Mouse (Mus musculus) hindbrain, embryonic 13.5 days (tissue): ENCODE measurements around the gene Mxd1. TPM values are rescaled to one million over a fixed set of nuclear protein-coding genes. Genes with fewer than 3 reads are reported as not detected.

Experiments used
- ATAC-seq: fragments of 200-750 bp; cut with Nextera tagmentation; 2 replicates; pipeline ENCODE4 v1.8.0; 2017; ENCODE audit warnings: moderate TSS enrichment; ENCODE audit not compliant: low FRiP score
- H3K27ac ChIP-seq: fragments of 300-500 bp; sonication (generic); 2 replicates; pipeline ENCODE4 v1.5.1; 2015; ENCODE audit warnings: inconsistent platforms, mild to moderate bottlenecking, moderate library complexity
- H3K27me3 ChIP-seq: fragments of 300-500 bp; sonication (generic); 2 replicates; pipeline ENCODE4 v1.6.1; 2015; ENCODE audit warnings: mild to moderate bottlenecking, inconsistent platforms
- H3K36me3 ChIP-seq: fragments of 300-500 bp; sonication (generic); 2 replicates; pipeline ENCODE4 v1.6.1; 2015; ENCODE audit warnings: mild to moderate bottlenecking, inconsistent platforms
- H3K4me1 ChIP-seq: fragments of 300-500 bp; sonication (generic); replicated peaks from 2 replicates; pipeline ENCODE4 v1.6.1; 2015; ENCODE audit warnings: inconsistent platforms
- H3K4me2 ChIP-seq: fragments of 300-500 bp; sonication (generic); 2 replicates; pipeline ENCODE4 v1.6.1; 2015; ENCODE audit warnings: inconsistent platforms, mild to moderate bottlenecking, moderate library complexity
- H3K4me3 ChIP-seq: fragments of 300-500 bp; sonication (generic); 2 replicates; pipeline ENCODE4 v1.5.1; 2015; ENCODE audit warnings: mild to moderate bottlenecking, inconsistent platforms
- H3K9ac ChIP-seq: fragments of 300-500 bp; sonication (generic); 2 replicates; pipeline ENCODE4 v1.6.1; 2015; ENCODE audit warnings: mild to moderate bottlenecking, inconsistent platforms
- H3K9me3 ChIP-seq: fragments of 300-500 bp; sonication (generic); 2 replicates; pipeline ENCODE4 v1.6.1; 2016; ENCODE audit warnings: inconsistent platforms
- WGBS: fragments of 180-500 bp; shearing (Covaris S2); methylation state at CpG from one replicate; pipeline ENCODE4 v1.1.7; 2015; 5-methylcytosine and 5-hydroxymethylcytosine counted together
- polyA plus RNA-seq: library from polyadenylated mRNA; unstranded; fragments of >200 nt; fragmentation: Nextera tagmentation; extraction: Ambion mirVana; gene quantifications from 2 replicates; pipeline ENCODE4 v1.2.1, GENCODE M21; 2015

The Mxd1 gene
- 23.3 and 24.9 TPM in 2 replicates for polyA plus RNA-seq

- 1% methylated on average over 51 of the region's 76 CpGs for WGBS
- peak within 1 kb of the TSS; percentile 90 for H3K4me2 ChIP-seq
- peaks cover 35% of the 10 kb centered on the region for H3K4me1 ChIP-seq
- peak within 1 kb of the TSS; percentile 79 for H3K27ac ChIP-seq
- H3K36me3 ChIP-seq, result peaks cover 45% of the 10 kb centered on the region
- ATAC-seq, result no peak; the same call in 1 of the 2 replicates
- H3K9ac ChIP-seq, result peak within 1 kb of the TSS; percentile 95
- no peaks in the 10 kb centered on the region for H3K9me3 ChIP-seq
- H3K4me3 ChIP-seq, result peak within 1 kb of the TSS; percentile 90
- no peaks in the 10 kb centered on the region for H3K27me3 ChIP-seq
Observed at GRCm38 (mm10) chr6:86668580-86669239, at the start of gene Mxd1. TSS of gene Mxd1 (minus strand) at chr6:86669161.

GRCm38 (mm10) chr6:86708072-86708774 is 39.3 kb upstream of the Mxd1 start:
- no peaks in the 10 kb centered on the region for H3K27me3 ChIP-seq
- H3K4me3 ChIP-seq, result no peak overlapping the region
- no peak for ATAC-seq
- no peak overlapping the region for H3K27ac ChIP-seq
- no peak overlapping the region for H3K9ac ChIP-seq
- no peak overlapping the region for H3K4me2 ChIP-seq
- H3K9me3 ChIP-seq, result no peaks in the 10 kb centered on the region
- no peaks in the 10 kb centered on the region for H3K4me1 ChIP-seq
- H3K36me3 ChIP-seq, result peaks cover 81% of the 10 kb centered on the region
- 80% methylated on average over 4 of the region's 4 CpGs for WGBS

GRCm38 (mm10) chr6:86702577-86702976 is 33.6 kb upstream of the Mxd1 start:
- Histone ChIP-seq H3K27ac (no peak overlapping the region), H3K4me2 (no peak overlapping the region), H3K4me3 (no peak overlapping the region), H3K27me3 (no peaks in the 10 kb centered on the region), H3K36me3 (peaks cover 97% of the 10 kb centered on the region), H3K4me1 (no peaks in the 10 kb centered on the region), H3K9me3 (no peaks in the 10 kb centered on the region), H3K9ac (no peak overlapping the region)
- WGBS, result 93% methylated on average over 9 of the region's 9 CpGs
- ATAC-seq, result no peak

GRCm38 (mm10) chr6:86697903-86698302 is 28.9 kb upstream of the Mxd1 start:
- Histone ChIP-seq H3K27ac (no peak overlapping the region), H3K36me3 (peaks cover 83% of the 10 kb centered on the region), H3K9ac (no peak overlapping the region), H3K4me1 (no peaks in the 10 kb centered on the region), H3K4me2 (no peak overlapping the region), H3K27me3 (no peaks in the 10 kb centered on the region), H3K9me3 (no peaks in the 10 kb centered on the region), H3K4me3 (no peak overlapping the region)
- ATAC-seq, result no peak
- WGBS, result 90% methylated on average over 6 of the region's 6 CpGs

GRCm38 (mm10) chr6:86696213-86696612 is 27.3 kb upstream of the Mxd1 start:
- no peaks in the 10 kb centered on the region for H3K4me1 ChIP-seq
- peaks cover 77% of the 10 kb centered on the region for H3K36me3 ChIP-seq
- ATAC-seq, result no peak
- no peak overlapping the region for H3K9ac ChIP-seq
- no peak overlapping the region for H3K4me3 ChIP-seq
- H3K9me3 ChIP-seq, result no peaks in the 10 kb centered on the region
- WGBS, result 91% methylated on average over 10 of the region's 10 CpGs
- H3K27me3 ChIP-seq, result no peaks in the 10 kb centered on the region
- no peak overlapping the region for H3K27ac ChIP-seq
- H3K4me2 ChIP-seq, result no peak overlapping the region

- Histone ChIP-seq H3K27me3 (no peaks in the 10 kb centered on the region), H3K27ac (no peak overlapping the region), H3K4me1 (no peaks in the 10 kb centered on the region), H3K4me2 (no peak overlapping the region), H3K36me3 (peaks cover 77% of the 10 kb centered on the region), H3K9ac (0 out of 2 replicates have a peak overlapping the region, but pooled peaks have one; percentile 43), H3K4me3 (no peak overlapping the region), H3K9me3 (no peaks in the 10 kb centered on the region)
- ATAC-seq, result no peak
Observed at GRCm38 (mm10) chr6:86694465-86694864, 25.5 kb upstream of the Mxd1 start.

GRCm38 (mm10) chr6:86689671-86690070 is 20.7 kb upstream of the Mxd1 start:
- no peak for ATAC-seq
- H3K36me3 ChIP-seq, result peaks cover 56% of the 10 kb centered on the region
- WGBS, result 93% methylated on average over 3 of the region's 3 CpGs

GRCm38 (mm10) chr6:86686971-86687370 is 18.0 kb upstream of the Mxd1 start:
- no peak for ATAC-seq
- 72% methylated on average over 1 of the region's 1 CpGs for WGBS
- H3K4me2 ChIP-seq, result no peak overlapping the region
- H3K4me1 ChIP-seq, result peaks cover 18% of the 10 kb centered on the region
- no peaks in the 10 kb centered on the region for H3K27me3 ChIP-seq
- H3K27ac ChIP-seq, result no peak overlapping the region
- no peaks in the 10 kb centered on the region for H3K9me3 ChIP-seq
- H3K4me3 ChIP-seq, result no peak overlapping the region
- H3K9ac ChIP-seq, result no peak overlapping the region
- H3K36me3 ChIP-seq, result peaks cover 54% of the 10 kb centered on the region

More at GRCm38 (mm10) chr6:86689671-86690070, 20.7 kb upstream of the Mxd1 start:
- no peak overlapping the region for H3K4me3 ChIP-seq
- H3K9ac ChIP-seq, result no peak overlapping the region
- H3K27ac ChIP-seq, result no peak overlapping the region
- H3K27me3 ChIP-seq, result no peaks in the 10 kb centered on the region
- H3K4me2 ChIP-seq, result no peak overlapping the region
- H3K9me3 ChIP-seq, result no peaks in the 10 kb centered on the region
- H3K4me1 ChIP-seq, result peaks cover 2% of the 10 kb centered on the region; the same call in 1 of the 2 replicates

GRCm38 (mm10) chr6:86684655-86685011 is 15.7 kb upstream of the Mxd1 start:
- H3K27ac ChIP-seq, result peak overlapping the region; percentile 60; the same call in 1 of the 2 replicates
- WGBS, result 42% methylated on average over 12 of the region's 12 CpGs
- ATAC-seq, result peak; percentile 32

GRCm38 (mm10) chr6:86683872-86684654 is 15.1 kb upstream of the Mxd1 start, which contains the start of gene Snrnp27:
TSS of gene Snrnp27 (minus strand) at chr6:86684522.
- peaks cover 18% of the 10 kb centered on the region for H3K4me1 ChIP-seq
- H3K4me2 ChIP-seq, result peak within 1 kb of the TSS; percentile 91
- no peaks in the 10 kb centered on the region for H3K27me3 ChIP-seq
- peaks cover 54% of the 10 kb centered on the region for H3K36me3 ChIP-seq
- H3K9ac ChIP-seq, result peak within 1 kb of the TSS; percentile 85
- peak within 1 kb of the TSS; percentile 81 for H3K4me3 ChIP-seq
- no peaks in the 10 kb centered on the region for H3K9me3 ChIP-seq
- peak within 1 kb of the TSS; percentile 71 for H3K27ac ChIP-seq
- 3% methylated on average over 34 of the region's 36 CpGs for WGBS
- peak; percentile 89 for ATAC-seq

More at GRCm38 (mm10) chr6:86684655-86685011, 15.7 kb upstream of the Mxd1 start:
- Histone ChIP-seq H3K9ac (peak overlapping the region; percentile 85), H3K36me3 (peaks cover 54% of the 10 kb centered on the region), H3K4me3 (peak overlapping the region; percentile 81), H3K27me3 (no peaks in the 10 kb centered on the region), H3K4me1 (peaks cover 18% of the 10 kb centered on the region), H3K9me3 (no peaks in the 10 kb centered on the region), H3K4me2 (peak overlapping the region; percentile 91)

- H3K27ac ChIP-seq, result no peak overlapping the region
- H3K36me3 ChIP-seq, result peaks cover 63% of the 10 kb centered on the region
Observed at GRCm38 (mm10) chr6:86681289-86681688, 12.3 kb upstream of the Mxd1 start.

GRCm38 (mm10) chr6:86678341-86678740 is 9.4 kb upstream of the Mxd1 start:
- peaks cover 84% of the 10 kb centered on the region for H3K36me3 ChIP-seq

More at GRCm38 (mm10) chr6:86681289-86681688, 12.3 kb upstream of the Mxd1 start:
- no peak overlapping the region for H3K9ac ChIP-seq
- H3K4me3 ChIP-seq, result no peak overlapping the region
- no peaks in the 10 kb centered on the region for H3K27me3 ChIP-seq
- no peaks in the 10 kb centered on the region for H3K9me3 ChIP-seq
- 95% methylated on average over 3 of the region's 3 CpGs for WGBS
- ATAC-seq, result no peak
- H3K4me1 ChIP-seq, result peaks cover 18% of the 10 kb centered on the region
- no peak overlapping the region for H3K4me2 ChIP-seq

More at GRCm38 (mm10) chr6:86678341-86678740, 9.4 kb upstream of the Mxd1 start:
- ATAC-seq, result no peak
- Histone ChIP-seq H3K9me3 (no peaks in the 10 kb centered on the region), H3K4me3 (no peak overlapping the region), H3K9ac (no peak overlapping the region), H3K4me2 (no peak overlapping the region), H3K27ac (no peak overlapping the region), H3K4me1 (peaks cover 8% of the 10 kb centered on the region), H3K27me3 (no peaks in the 10 kb centered on the region)
- WGBS, result 74% methylated on average over 6 of the region's 6 CpGs
